Mouse (Mus musculus): ENCODE data around the gene Pnn. TPM values are rescaled to one million over a fixed set of nuclear protein-coding genes. Genes with fewer than 3 reads are reported as not detected.

The Pnn gene
- polyA plus RNA-seq, 1 experiment from 2014 or later, result 68.6 TPM

- Histone ChIP-seq H3K9me3 (replicated peaks) (no peaks in the 10 kb centered on the region), H3K4me3 (no peak overlapping the region), H3K4me1 (no peaks in the 10 kb centered on the region), H3K36me3 (peaks cover 12% of the 10 kb centered on the region), H3K27ac (no peak overlapping the region), H3K9ac (no peak overlapping the region), H3K27me3 (replicated peaks) (no peaks in the 10 kb centered on the region), H3K4me2 (no peak overlapping the region)
- no peak for ATAC-seq
- WGBS (ENCODE audit: insufficient replicate concordance), result 88% methylated on average over 3 of the region's 3 CpGs
Measured at GRCm38 (mm10) chr12:59077883-59078282, 11.2 kb downstream of the Pnn start.

DNA sequence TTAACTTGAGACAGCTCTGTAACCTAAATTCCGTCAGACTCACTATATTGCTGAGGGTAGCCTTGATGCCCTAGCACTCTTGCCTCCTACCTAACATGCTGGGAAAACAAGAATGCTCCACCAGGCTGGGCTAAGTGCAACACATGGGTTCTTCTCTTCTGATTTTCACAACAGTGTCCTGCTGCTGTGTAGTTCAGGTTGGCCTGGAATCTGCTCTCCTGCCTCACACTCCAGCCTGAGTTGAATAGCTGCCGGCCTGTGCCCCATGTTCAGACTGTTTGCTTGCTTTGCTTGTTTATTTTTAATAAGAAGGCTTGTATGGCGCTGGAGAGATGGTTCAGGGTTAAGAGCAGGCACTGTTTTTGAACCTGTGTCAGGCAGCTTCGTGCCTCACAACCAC is 13.8 kb downstream of the Pnn start:
- Histone ChIP-seq H3K4me1 (no peaks in the 10 kb centered on the region), H3K9me3 (replicated peaks) (no peaks in the 10 kb centered on the region), H3K27me3 (replicated peaks) (no peaks in the 10 kb centered on the region), H3K4me2 (no peak overlapping the region), H3K4me3 (no peak overlapping the region), H3K9ac (no peak overlapping the region), H3K27ac (no peak overlapping the region), H3K36me3 (no peaks in the 10 kb centered on the region)
- ATAC-seq, result no peak
- WGBS (ENCODE audit: insufficient replicate concordance), result 70% methylated on average over 4 of the region's 4 CpGs

GRCm38 (mm10) chr12:59084446-59084845 is 17.8 kb downstream of the Pnn start:
- Histone ChIP-seq H3K9ac (no peak overlapping the region), H3K27ac (no peak overlapping the region), H3K9me3 (replicated peaks) (no peaks in the 10 kb centered on the region), H3K4me2 (no peak overlapping the region), H3K4me1 (no peaks in the 10 kb centered on the region), H3K36me3 (no peaks in the 10 kb centered on the region), H3K27me3 (replicated peaks) (no peaks in the 10 kb centered on the region), H3K4me3 (no peak overlapping the region)
- ATAC-seq, result no peak
- 55% methylated on average over 5 of the region's 5 CpGs for WGBS (ENCODE audit: insufficient replicate concordance)

- Histone ChIP-seq H3K4me2 (no peak overlapping the region), H3K27ac (no peak overlapping the region), H3K9me3 (replicated peaks) (no peaks in the 10 kb centered on the region)
Measured at GRCm38 (mm10) chr12:59086171-59086570, 19.5 kb downstream of the Pnn start.

DNA sequence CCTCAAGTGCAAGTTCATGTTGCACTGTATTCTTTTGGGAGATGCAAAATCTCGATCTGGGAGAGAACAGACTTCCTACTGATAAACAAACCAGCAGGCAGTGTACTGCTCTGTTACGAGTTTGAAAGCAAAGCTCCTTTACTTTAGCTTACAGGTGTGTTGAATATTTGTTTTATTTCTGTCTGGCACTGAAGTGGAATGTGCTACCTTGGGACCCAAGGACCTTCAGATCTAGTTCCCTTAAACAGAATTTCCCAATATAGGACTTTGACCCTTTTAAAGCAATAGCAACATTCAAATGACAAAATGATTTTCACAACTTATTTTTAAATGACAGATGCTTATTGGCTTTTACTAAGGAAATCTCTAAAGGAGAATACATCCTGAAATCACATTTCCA is 26.9 kb downstream of the Pnn start:
- 33% methylated on average over 2 of the region's 2 CpGs for WGBS (ENCODE audit: insufficient replicate concordance)
- H3K36me3 ChIP-seq, result no peaks in the 10 kb centered on the region

More at GRCm38 (mm10) chr12:59086171-59086570, 19.5 kb downstream of the Pnn start:
- ATAC-seq, result no peak
- no peaks in the 10 kb centered on the region for H3K36me3 ChIP-seq
- H3K27me3 ChIP-seq (replicated peaks), result no peaks in the 10 kb centered on the region
- no peak overlapping the region for H3K9ac ChIP-seq
- no peak overlapping the region for H3K4me3 ChIP-seq
- H3K4me1 ChIP-seq, result no peaks in the 10 kb centered on the region
- 58% methylated on average over 5 of the region's 5 CpGs for WGBS (ENCODE audit: insufficient replicate concordance)

DNA sequence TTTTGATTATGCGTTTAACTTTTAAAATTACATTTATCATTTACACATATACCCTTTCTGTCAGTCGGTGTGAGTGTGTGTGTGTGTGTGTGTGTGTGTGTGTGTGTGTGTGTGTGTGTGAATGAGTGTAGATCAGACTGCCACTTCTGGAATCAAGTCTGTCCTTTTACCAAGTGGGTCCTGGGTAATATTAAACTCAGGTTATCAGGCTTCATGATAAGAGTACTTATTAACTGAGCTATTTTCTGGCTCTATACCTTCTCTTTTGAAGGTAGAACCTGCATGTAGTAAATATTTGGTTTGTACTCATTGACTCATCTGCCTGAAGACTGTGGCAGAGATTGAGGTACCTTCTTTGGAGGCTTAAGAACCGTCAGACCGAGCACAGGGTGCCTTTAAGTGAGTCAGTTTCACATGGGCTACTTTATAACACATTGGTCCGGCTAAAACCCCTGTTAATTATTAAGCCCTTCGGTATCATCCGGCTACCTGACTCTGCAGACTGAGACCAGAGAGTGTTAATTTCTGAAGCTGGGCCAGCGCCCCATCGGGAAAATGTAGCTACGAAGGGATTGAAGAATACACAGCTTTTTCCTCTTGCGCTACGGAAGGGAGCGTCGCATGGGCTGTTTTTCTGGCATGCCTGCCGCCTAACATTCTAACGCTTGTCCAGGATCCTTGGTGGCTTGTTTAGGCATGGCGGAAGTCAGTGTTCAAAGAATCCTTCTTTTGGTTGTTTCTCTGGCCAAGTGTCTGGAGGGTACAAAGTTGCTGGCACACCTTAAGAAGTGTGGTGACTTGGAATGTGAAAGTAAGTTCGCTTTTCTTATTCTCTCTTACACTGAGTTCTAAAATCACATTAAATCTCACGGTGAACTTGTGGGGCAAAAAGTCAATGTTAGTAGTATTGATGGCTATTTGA is 28.7 kb downstream of the Pnn start, which contains the start of gene Mia2:
Gene Mia2 (plus strand): TSS at position 696 of the 922 bp plus-strand sequence.
- no peak within 1 kb of the TSS for H3K9ac ChIP-seq
- H3K4me3 ChIP-seq, result peak within 1 kb of the TSS; percentile 39
- no peaks in the 10 kb centered on the region for H3K36me3 ChIP-seq
- H3K27me3 ChIP-seq (replicated peaks), result no peaks in the 10 kb centered on the region
- 0 out of 2 replicates have a peak, but pooled peaks have one; percentile 27 for ATAC-seq
- 0 out of 2 replicates have a peak within 1 kb of the TSS, but pooled peaks have one; percentile 20 for H3K27ac ChIP-seq
- H3K9me3 ChIP-seq (replicated peaks), result no peaks in the 10 kb centered on the region
- 73% methylated on average over 19 of the region's 19 CpGs for WGBS (ENCODE audit: insufficient replicate concordance)
- H3K4me1 ChIP-seq, result no peaks in the 10 kb centered on the region
- H3K4me2 ChIP-seq, result no peak within 1 kb of the TSS

More for the DNA sequence above, 26.9 kb downstream of the Pnn start:
- Histone ChIP-seq H3K27ac (no peak overlapping the region), H3K9ac (no peak overlapping the region), H3K4me3 (no peak overlapping the region), H3K27me3 (replicated peaks) (no peaks in the 10 kb centered on the region), H3K9me3 (replicated peaks) (no peaks in the 10 kb centered on the region), H3K4me1 (no peaks in the 10 kb centered on the region), H3K4me2 (no peak overlapping the region)
- ATAC-seq, result no peak

DNA sequence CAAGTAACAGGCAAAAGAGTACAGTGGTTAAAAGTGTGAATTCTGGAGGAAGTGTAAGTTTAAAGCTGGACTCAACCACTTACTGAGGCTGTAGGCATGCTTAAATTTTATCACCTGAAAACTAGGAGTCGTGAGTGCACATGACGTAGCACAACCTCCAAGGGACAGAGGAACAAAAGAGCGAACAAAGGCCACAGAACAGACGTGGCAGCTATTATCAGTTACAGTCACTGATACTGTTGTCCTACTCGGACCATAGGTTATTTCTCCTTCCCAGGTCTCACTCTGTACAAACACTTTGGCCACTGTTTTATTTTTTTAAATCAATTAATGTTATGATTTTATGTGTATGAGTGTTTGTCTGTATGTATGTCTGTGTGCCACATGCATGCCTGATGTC is 38.1 kb downstream of the Pnn start:
- no peaks in the 10 kb centered on the region for H3K9me3 ChIP-seq (replicated peaks)
- no peaks in the 10 kb centered on the region for H3K36me3 ChIP-seq
- ATAC-seq, result no peak
- no peak overlapping the region for H3K27ac ChIP-seq
- no peak overlapping the region for H3K4me3 ChIP-seq
- WGBS (ENCODE audit: insufficient replicate concordance), result 56% methylated on average over 5 of the region's 5 CpGs
- no peaks in the 10 kb centered on the region for H3K4me1 ChIP-seq
- H3K9ac ChIP-seq, result no peak overlapping the region
- H3K27me3 ChIP-seq (replicated peaks), result no peaks in the 10 kb centered on the region
- H3K4me2 ChIP-seq, result no peak overlapping the region

DNA sequence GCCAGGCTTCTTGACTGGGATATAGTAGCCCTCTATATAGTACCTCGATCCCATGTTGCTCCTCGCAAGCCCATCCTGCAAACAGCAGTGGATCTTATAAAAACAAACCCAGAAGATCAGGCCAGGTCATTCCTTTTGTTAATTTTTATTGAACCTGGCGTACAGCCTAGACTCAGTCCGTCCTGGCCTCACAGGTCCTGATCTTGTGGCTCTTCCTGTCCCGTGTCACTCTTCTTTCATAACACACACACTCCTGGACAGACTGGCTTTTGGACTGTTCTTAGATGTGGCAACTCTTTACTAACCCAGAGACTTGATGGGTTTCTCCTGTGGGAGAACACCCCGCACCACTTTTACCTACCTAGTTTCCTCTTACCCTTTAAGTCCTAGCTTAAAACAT is 39.2 kb downstream of the Pnn start:
- no peak overlapping the region for H3K27ac ChIP-seq
- H3K4me2 ChIP-seq, result no peak overlapping the region
- no peak overlapping the region for H3K4me3 ChIP-seq
- H3K27me3 ChIP-seq (replicated peaks), result no peaks in the 10 kb centered on the region
- no peaks in the 10 kb centered on the region for H3K36me3 ChIP-seq
- no peak for ATAC-seq
- H3K9me3 ChIP-seq (replicated peaks), result no peaks in the 10 kb centered on the region
- WGBS (ENCODE audit: insufficient replicate concordance), result 67% methylated on average over 6 of the region's 6 CpGs
- H3K9ac ChIP-seq, result no peak overlapping the region
- H3K4me1 ChIP-seq, result no peaks in the 10 kb centered on the region

DNA sequence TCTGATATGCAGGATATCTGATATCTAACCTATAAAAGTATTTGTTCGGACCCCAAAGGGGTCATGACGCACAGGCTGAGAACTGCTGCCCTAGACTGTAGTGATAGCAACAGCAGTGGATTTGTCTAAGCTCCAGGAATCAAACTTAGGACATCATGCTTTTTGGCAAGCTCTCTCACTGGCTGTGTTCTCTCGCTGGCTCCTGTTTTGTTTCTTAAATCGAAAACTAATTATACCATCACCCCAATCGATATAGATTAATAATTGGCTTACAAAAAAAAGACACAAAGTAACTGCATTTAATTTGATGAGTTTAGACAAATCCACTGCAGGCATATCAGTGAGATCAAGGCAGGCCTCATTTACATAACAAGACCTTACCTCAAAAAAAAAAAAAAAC is 39.8 kb downstream of the Pnn start:
- no peak overlapping the region for H3K27ac ChIP-seq
- 71% methylated on average over 5 of the region's 5 CpGs for WGBS (ENCODE audit: insufficient replicate concordance)

GRCm38 (mm10) chr12:59107926-59108325 is 41.2 kb downstream of the Pnn start:
- WGBS (ENCODE audit: insufficient replicate concordance), result 67% methylated on average over 4 of the region's 4 CpGs

More for the DNA sequence above, 39.8 kb downstream of the Pnn start:
- no peak overlapping the region for H3K4me2 ChIP-seq
- no peak overlapping the region for H3K4me3 ChIP-seq
- ATAC-seq, result no peak
- no peaks in the 10 kb centered on the region for H3K27me3 ChIP-seq (replicated peaks)
- no peaks in the 10 kb centered on the region for H3K9me3 ChIP-seq (replicated peaks)
- H3K4me1 ChIP-seq, result no peaks in the 10 kb centered on the region
- H3K9ac ChIP-seq, result no peak overlapping the region
- no peaks in the 10 kb centered on the region for H3K36me3 ChIP-seq

GRCm38 (mm10) chr12:59117184-59117583 is 50.5 kb downstream of the Pnn start:
- Histone ChIP-seq H3K27ac (no peak overlapping the region), H3K4me2 (no peak overlapping the region), H3K27me3 (replicated peaks) (no peaks in the 10 kb centered on the region), H3K9me3 (replicated peaks) (no peaks in the 10 kb centered on the region), H3K4me3 (no peak overlapping the region), H3K4me1 (no peaks in the 10 kb centered on the region), H3K36me3 (no peaks in the 10 kb centered on the region), H3K9ac (no peak overlapping the region)
- ATAC-seq, result no peak
- WGBS (ENCODE audit: insufficient replicate concordance), result 71% methylated on average over 3 of the region's 3 CpGs

More at GRCm38 (mm10) chr12:59107926-59108325, 41.2 kb downstream of the Pnn start:
- Histone ChIP-seq H3K9ac (no peak overlapping the region), H3K4me2 (no peak overlapping the region), H3K9me3 (replicated peaks) (no peaks in the 10 kb centered on the region), H3K4me1 (no peaks in the 10 kb centered on the region), H3K27me3 (replicated peaks) (no peaks in the 10 kb centered on the region), H3K27ac (no peak overlapping the region), H3K36me3 (no peaks in the 10 kb centered on the region), H3K4me3 (no peak overlapping the region)
- ATAC-seq, result no peak
